Mouse (Mus musculus): Measurements from ENCODE around the gene Ndufa9. TPM values are rescaled to one million over a fixed set of nuclear protein-coding genes. Genes with fewer than 3 reads are reported as not detected.

Ndufa9 gene
- total and polyA plus RNA-seq, 3 experiments: 156 to 176 TPM; not detected in 1

DNA sequence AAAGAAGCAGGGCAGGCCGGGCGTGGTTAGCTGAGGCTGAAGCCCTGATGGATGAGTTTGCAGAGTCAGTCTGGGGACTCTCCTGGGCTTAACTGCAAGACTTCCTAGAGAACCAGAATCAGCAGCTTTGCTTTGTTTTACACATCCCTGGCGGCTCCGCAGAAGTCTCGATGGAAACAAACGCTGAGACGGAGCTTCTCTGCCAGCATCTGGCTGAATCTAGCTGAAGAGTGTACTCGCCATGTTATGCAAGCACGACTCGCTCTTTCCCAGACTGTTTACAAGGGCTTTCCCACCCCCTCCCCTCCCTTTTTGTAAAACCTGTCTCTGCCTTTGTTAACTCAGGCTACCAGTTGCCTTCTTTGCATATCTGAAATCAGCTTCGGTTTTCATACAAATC lies 46.0 kb downstream of the Ndufa9 start:
- no peaks in the 10 kb centered on the region for H3K9me3 ChIP-seq (replicated peaks; ENCODE audit: insufficient read depth, low read length)
- TF ChIP-seq USF1 (IDR thresholded peaks at IDR 0.05; ENCODE audit: low read depth, low read length) (no peak), POLR2AphosphoS2 (IDR thresholded peaks at IDR 0.05; ENCODE audit: low read length) (no peak), USF2 (IDR thresholded peaks at IDR 0.05; ENCODE audit: borderline replicate concordance in 1 of 2, insufficient read depth in 1 of 2, low read depth in 1 of 2, low read length in 2 of 2) (no peak), ZKSCAN1 (IDR thresholded peaks at IDR 0.05; ENCODE audit: low read depth, low read length) (no peak), ZC3H11A (IDR thresholded peaks at IDR 0.05; ENCODE audit: low read depth, low read length) (no peak), JUND (IDR thresholded peaks at IDR 0.05; ENCODE audit: low read depth, low read length) (no peak), MAZ (IDR thresholded peaks at IDR 0.05; ENCODE audit: low read depth, low read length) (no peak), RCOR1 (IDR thresholded peaks at IDR 0.05; ENCODE audit: low read depth, low read length) (no peak), CHD1 (IDR thresholded peaks at IDR 0.05; ENCODE audit: low read depth, low read length) (no peak), GABPA (IDR thresholded peaks at IDR 0.05; ENCODE audit: low read depth, low read length) (no peak), TAL1 (IDR thresholded peaks at IDR 0.05; ENCODE audit: low read length) (no peak), NRF1 (IDR thresholded peaks at IDR 0.05; ENCODE audit: insufficient read depth, low read depth, low read length, poor library complexity, severe bottlenecking) (no peak), RAD21 (IDR thresholded peaks at IDR 0.05; ENCODE audit: low read depth, low read length) (no peak), EP300 (IDR thresholded peaks at IDR 0.05; ENCODE audit: low read depth in 1 of 2, low read length in 2 of 2) (no peak), MXI1 (IDR thresholded peaks at IDR 0.05; ENCODE audit: low read depth, low read length) (no peak), GATA1 (IDR thresholded peaks at IDR 0.05; ENCODE audit: low read depth, low read length) (no peak)
- H3K36me3 ChIP-seq (ENCODE audit: control insufficient read depth in 1 of 2, insufficient read depth in 2 of 2, low read length in 2 of 2): no peaks in the 10 kb centered on the region
- no peaks in the 10 kb centered on the region for H3K27me3 ChIP-seq (ENCODE audit: control insufficient read depth in 1 of 2, insufficient read depth in 2 of 2, low read length in 2 of 2)
- no peaks in the 10 kb centered on the region for H3K4me1 ChIP-seq (ENCODE audit: control insufficient read depth in 1 of 2, insufficient read depth in 2 of 2, low read length in 2 of 2)
- no peaks in the 10 kb centered on the region for H3K79me2 ChIP-seq (ENCODE audit: control insufficient read depth, insufficient read depth, low read length, poor library complexity)
- H3K9ac ChIP-seq (ENCODE audit: control insufficient read depth, low read depth, low read length, poor library complexity, severe bottlenecking): no peak overlapping the region
- DNase-seq (ENCODE audit: low read depth, low spot score): no peak
- no peak overlapping the region for H3K27ac ChIP-seq (ENCODE audit: control insufficient read depth, low read depth, low read length)
- H3K4me3 ChIP-seq (ENCODE audit: control insufficient read depth in 1 of 2, insufficient read depth in 1 of 2, low read depth in 2 of 2, low read length in 2 of 2): no peak overlapping the region

- H3K4me3 ChIP-seq (ENCODE audit: control insufficient read depth in 1 of 2, insufficient read depth in 1 of 2, low read depth in 2 of 2, low read length in 2 of 2): no peak overlapping the region
- no peaks in the 10 kb centered on the region for H3K27me3 ChIP-seq (ENCODE audit: control insufficient read depth in 1 of 2, insufficient read depth in 2 of 2, low read length in 2 of 2)
Observed at GRCm38 (mm10) chr6:126794751-126795150, 54.2 kb downstream of the Ndufa9 start.

More at GRCm38 (mm10) chr6:126794751-126795150, 54.2 kb downstream of the Ndufa9 start:
- no peak for TF ChIP-seq MAX (IDR thresholded peaks at IDR 0.05; ENCODE audit: low read length)
- TF ChIP-seq CTCF (IDR thresholded peaks at IDR 0.05 in 2 of 3, conservative IDR thresholded peaks at IDR 0.05 in 1 of 3; ENCODE audit: control insufficient read depth in 1 of 3, insufficient read depth in 1 of 3, low read depth in 2 of 3, low read length in 3 of 3, poor library complexity in 1 of 3, severe bottlenecking in 1 of 3): no peak
- no peak for TF ChIP-seq MAZ (IDR thresholded peaks at IDR 0.05; ENCODE audit: low read depth, low read length)
- Histone ChIP-seq H3K9me3 (replicated peaks; ENCODE audit: insufficient read depth, low read length) (no peaks in the 10 kb centered on the region), H3K27ac (ENCODE audit: control insufficient read depth, low read depth, low read length) (no peak overlapping the region), H3K9ac (ENCODE audit: control insufficient read depth, low read depth, low read length, poor library complexity, severe bottlenecking) (no peak overlapping the region), H3K4me1 (ENCODE audit: control insufficient read depth in 1 of 2, insufficient read depth in 2 of 2, low read length in 2 of 2) (no peaks in the 10 kb centered on the region), H3K36me3 (ENCODE audit: control insufficient read depth in 1 of 2, insufficient read depth in 2 of 2, low read length in 2 of 2) (no peaks in the 10 kb centered on the region), H3K79me2 (ENCODE audit: control insufficient read depth, insufficient read depth, low read length, poor library complexity) (no peaks in the 10 kb centered on the region)
- DNase-seq (ENCODE audit: low read depth, low spot score): no peak

Data from MEL (cell line).